ENCODE assay signal across 14 mouse cellular contexts in genomic region chr10:9672751-9673150, GRCm38 (mm10). TPM values are rescaled to one million over a fixed set of nuclear protein-coding genes. Genes with fewer than 3 reads are reported as not detected.
A peak's percentile ranks its signal among the peaks of the same experiment; 100 is the strongest.
DNase-seq lines count a peak whose midpoint lies in the region; ATAC-seq and TF ChIP-seq lines count a peak whose summit lies in the region.
"Had no signal": no experiment of that assay in that cellular context is flagged by ENCODE, and none has a peak within 500 bp of the region (broad histone marks: within the 10 kb centered on the region; RNA-seq: fewer than 3 reads in every experiment).

No protein-coding gene starts in this region.

- TF ChIP-seq EP300 in lung, postnatal 0 days (IDR thresholded peaks at IDR 0.05): no peak

- peak overlapping the region; percentile 93 for H3K4me2 ChIP-seq in lung, embryonic 14.5 days
- no peak overlapping the region for H3K4me2 ChIP-seq in lung, postnatal 0 days (replicated peaks; ENCODE audit: low read depth, low read length)
- H3K4me2 ChIP-seq in forebrain, embryonic 13.5 days: peak overlapping the region; percentile 89
- peak overlapping the region; percentile 98 for H3K4me2 ChIP-seq in limb, embryonic 14.5 days (replicated peaks; ENCODE audit: low read depth, low read length, severe bottlenecking)
- peak overlapping the region; percentile 87 for H3K4me2 ChIP-seq in stomach, embryonic 14.5 days (replicated peaks; ENCODE audit: low read depth, low read length)

- no peak for DNase-seq in lung, embryonic 14.5 days
- DNase-seq in lung, postnatal 0 days (ENCODE audit: low spot score): no peak
- no peak for DNase-seq in limb, embryonic 14.5 days (ENCODE audit: low spot score)
- no peak for DNase-seq in spleen, adult 18-20 months
- no peak for DNase-seq in urinary bladder, postnatal 10 days (ENCODE audit: low spot score)
- no peak for DNase-seq in right cerebral cortex, adult 18-20 months
- DNase-seq: cerebellum, adult 9-10 months; gastrocnemius, postnatal 36 days; heart, postnatal 36 days; kidney, postnatal 36 days; lung, postnatal 14 days had no signal

- no peaks in the 10 kb centered on the region for H3K27me3 ChIP-seq in lung, embryonic 14.5 days (ENCODE audit: insufficient read depth, low read length)
- H3K27me3 ChIP-seq in lung, postnatal 0 days (replicated peaks; ENCODE audit: insufficient read depth, low read length): no peaks in the 10 kb centered on the region
- peaks cover 28% of the 10 kb centered on the region for H3K27me3 ChIP-seq in forebrain, embryonic 13.5 days
- H3K27me3 ChIP-seq in limb, embryonic 14.5 days (ENCODE audit: control insufficient read depth, insufficient read depth, low read length): 0 out of 2 replicates have a peak, but pooled peaks cover 8% of the 10 kb centered on the region
- H3K27me3 ChIP-seq in stomach, embryonic 14.5 days (ENCODE audit: control insufficient read depth, insufficient read depth, low read length): no peaks in the 10 kb centered on the region

- no peak for TF ChIP-seq CTCF in lung, embryonic 14.5 days (IDR thresholded peaks at IDR 0.05; ENCODE audit: low read depth)
- TF ChIP-seq CTCF in lung, postnatal 0 days (IDR thresholded peaks at IDR 0.05): no peak

- TF ChIP-seq POLR2A in limb, embryonic 14.5 days (IDR thresholded peaks at IDR 0.05; ENCODE audit: borderline replicate concordance, extremely low read depth, insufficient read depth, insufficient read length): no peak

- H3K4me3 ChIP-seq in lung, embryonic 14.5 days (ENCODE audit: low read depth, low read length): peak overlapping the region; percentile 71
- no peak overlapping the region for H3K4me3 ChIP-seq in lung, postnatal 0 days (ENCODE audit: low read depth, low read length)
- peak overlapping the region; percentile 59 for H3K4me3 ChIP-seq in forebrain, embryonic 13.5 days
- peak overlapping the region; percentile 59 for H3K4me3 ChIP-seq in limb, embryonic 14.5 days (replicated peaks; ENCODE audit: low read length)
- peak overlapping the region; percentile 1; the same call in 1 of the 2 replicates for H3K4me3 ChIP-seq in stomach, embryonic 14.5 days (ENCODE audit: low read depth, low read length)
- H3K4me3 ChIP-seq: myocyte had no signal

- WGBS in lung, embryonic 14.5 days: 83% methylated on average over 5 of the region's 5 CpGs
- WGBS in lung, postnatal 0 days: 86% methylated on average over 5 of the region's 5 CpGs
- 84% methylated on average over 5 of the region's 5 CpGs for WGBS in forebrain, embryonic 13.5 days
- 92% methylated on average over 5 of the region's 5 CpGs for WGBS in limb, embryonic 14.5 days
- WGBS in stomach, embryonic 14.5 days: 86% methylated on average over 5 of the region's 5 CpGs

- no peaks in the 10 kb centered on the region for H3K9me3 ChIP-seq in lung, embryonic 14.5 days (ENCODE audit: low read depth, low read length)
- no peaks in the 10 kb centered on the region for H3K9me3 ChIP-seq in lung, postnatal 0 days (ENCODE audit: low read length)
- H3K9me3 ChIP-seq in forebrain, embryonic 13.5 days (replicated peaks): no peaks in the 10 kb centered on the region
- no peaks in the 10 kb centered on the region for H3K9me3 ChIP-seq in limb, embryonic 14.5 days (ENCODE audit: control insufficient read depth, low read length)
- no peaks in the 10 kb centered on the region for H3K9me3 ChIP-seq in stomach, embryonic 14.5 days (ENCODE audit: control insufficient read depth, low read depth, low read length)

- no peak overlapping the region; the same call in 1 of the 2 replicates for H3K9ac ChIP-seq in lung, embryonic 14.5 days
- no peak overlapping the region for H3K9ac ChIP-seq in lung, postnatal 0 days (replicated peaks; ENCODE audit: low read depth)
- no peak overlapping the region for H3K9ac ChIP-seq in forebrain, embryonic 13.5 days
- H3K9ac ChIP-seq in limb, embryonic 14.5 days (ENCODE audit: low read depth, low read length, severe bottlenecking): no peak overlapping the region
- H3K9ac ChIP-seq in stomach, embryonic 14.5 days (replicated peaks; ENCODE audit: low read depth, low read length): no peak overlapping the region

- ATAC-seq in lung, embryonic 14.5 days (ENCODE audit: insufficient read depth): no peak
- no peak for ATAC-seq in lung, postnatal 0 days
- ATAC-seq in forebrain, embryonic 13.5 days: no peak
- ATAC-seq in limb, embryonic 14.5 days (ENCODE audit: low FRiP score, low read depth): no peak
- no peak for ATAC-seq in stomach, embryonic 14.5 days (ENCODE audit: insufficient number of reproducible peaks, insufficient read depth, low FRiP score, low read depth)

- H3K36me3 ChIP-seq in lung, embryonic 14.5 days (ENCODE audit: insufficient read depth): no peaks in the 10 kb centered on the region
- H3K36me3 ChIP-seq in lung, postnatal 0 days (ENCODE audit: insufficient read depth, low read length): no peaks in the 10 kb centered on the region
- H3K36me3 ChIP-seq in forebrain, embryonic 13.5 days (ENCODE audit: poor library complexity, severe bottlenecking): no peaks in the 10 kb centered on the region
- H3K36me3 ChIP-seq in limb, embryonic 14.5 days (ENCODE audit: control insufficient read depth, insufficient read depth, low read length): no peaks in the 10 kb centered on the region
- no peaks in the 10 kb centered on the region for H3K36me3 ChIP-seq in stomach, embryonic 14.5 days (ENCODE audit: control insufficient read depth, insufficient read depth, low read length)

- H3K4me1 ChIP-seq in lung, embryonic 14.5 days (ENCODE audit: insufficient read depth): no peaks in the 10 kb centered on the region
- H3K4me1 ChIP-seq in lung, postnatal 0 days (ENCODE audit: insufficient read depth, low read depth, low read length): peaks cover 7% of the 10 kb centered on the region; the same call in 1 of the 2 replicates
- peaks cover 14% of the 10 kb centered on the region for H3K4me1 ChIP-seq in forebrain, embryonic 13.5 days
- peaks cover 6% of the 10 kb centered on the region; the same call in 1 of the 2 replicates for H3K4me1 ChIP-seq in limb, embryonic 14.5 days (ENCODE audit: control insufficient read depth, insufficient read depth, low read length)
- H3K4me1 ChIP-seq in stomach, embryonic 14.5 days (ENCODE audit: control insufficient read depth, insufficient read depth, low read length): peaks cover 6% of the 10 kb centered on the region; the same call in 1 of the 2 replicates

- no peak overlapping the region for H3K27ac ChIP-seq in lung, embryonic 14.5 days (ENCODE audit: low read depth)
- no peak overlapping the region for H3K27ac ChIP-seq in lung, postnatal 0 days (ENCODE audit: low read length)
- H3K27ac ChIP-seq in forebrain, embryonic 13.5 days: no peak overlapping the region
- H3K27ac ChIP-seq in limb, embryonic 14.5 days (replicated peaks; ENCODE audit: low read depth, low read length): no peak overlapping the region
- no peak overlapping the region for H3K27ac ChIP-seq in stomach, embryonic 14.5 days (ENCODE audit: low read length)

RNA-seq across cellular contexts. Expression of gene Samd5, which starts 2.3 kb away (rescaled TPM):
- polyA plus RNA-seq in lung, embryonic 14.5 days (2014; fragmentation: Nextera tagmentation; extraction: Ambion mirVana): 14.4 and 15.3 TPM in 2 replicates
- 6.2 and 7.1 TPM in 2 replicates for polyA plus RNA-seq in lung, postnatal 0 days (2015; fragmentation: Nextera tagmentation; extraction: Ambion mirVana)
- 3.7 and 3.9 TPM in 2 replicates for polyA plus RNA-seq in forebrain, embryonic 13.5 days (2015; fragmentation: Nextera tagmentation; extraction: Ambion mirVana)
- 6.7 and 7.4 TPM in 2 replicates for polyA plus RNA-seq in limb, embryonic 14.5 days (2012; rRNA removed)
- 11.1 and 11.8 TPM in 2 replicates for polyA plus RNA-seq in limb, embryonic 14.5 days (2014; fragmentation: Nextera tagmentation; extraction: Ambion mirVana)
- 16.0 and 18.3 TPM in 2 replicates for polyA plus RNA-seq in stomach, embryonic 14.5 days (2014; fragmentation: Nextera tagmentation; extraction: Ambion mirVana)
- polyA plus RNA-seq: myocyte had no signal
